In genomic region chr2:145831949-145832835, GRCm38 (mm10) we compare ENCODE assay signal across 8 mouse cellular contexts.
DNase-seq lines count a peak whose midpoint lies in the region; ATAC-seq lines count a peak whose summit lies in the region.

No protein-coding gene starts in this region.

- peak overlapping the region; percentile 85 for H3K27ac ChIP-seq in hindbrain, embryonic 12.5 days
- H3K27ac ChIP-seq in lung, embryonic 15.5 days = peak overlapping the region; percentile 66
- H3K27ac ChIP-seq in neural tube, embryonic 15.5 days (replicated peaks) = peak overlapping the region; percentile 83

- peak; percentile 93 for ATAC-seq in hindbrain, embryonic 12.5 days (ENCODE audit: low FRiP score)
- ATAC-seq in lung, embryonic 15.5 days (ENCODE audit: borderline replicate concordance, extremely low read depth, low FRiP score, low TSS enrichment) = peak; percentile 88
- ATAC-seq in neural tube, embryonic 15.5 days (ENCODE audit: low FRiP score) = peak; percentile 95

- peaks cover 11% of the 10 kb centered on the region for H3K4me1 ChIP-seq in hindbrain, embryonic 12.5 days
- peaks cover 18% of the 10 kb centered on the region for H3K4me1 ChIP-seq in lung, embryonic 15.5 days
- H3K4me1 ChIP-seq in neural tube, embryonic 15.5 days = peaks cover 15% of the 10 kb centered on the region

- no peak overlapping the region for H3K4me3 ChIP-seq in hindbrain, embryonic 12.5 days
- no peak overlapping the region for H3K4me3 ChIP-seq in lung, embryonic 15.5 days
- H3K4me3 ChIP-seq in neural tube, embryonic 15.5 days (replicated peaks) = no peak overlapping the region

- peak; percentile 66 for DNase-seq in MN1 (ENCODE audit: low spot score)
- DNase-seq in c-Kit-positive CD71-negative TER-119-negative erythroid progenitor cells, embryonic 14.5 days (ENCODE audit: low read depth) = peak; percentile 35
- DNase-seq in frontal cortex, postnatal 36 days (ENCODE audit: low spot score in 2 of 2) = peak; percentile 33 to 57
- DNase-seq in layer of hippocampus, adult 9-10 months (ENCODE audit: low spot score) = peak; percentile 42
- peak; percentile 40 for DNase-seq in thymus, postnatal 25 days

- no peak overlapping the region for H3K9ac ChIP-seq in hindbrain, embryonic 12.5 days
- no peak overlapping the region for H3K9ac ChIP-seq in lung, embryonic 15.5 days
- H3K9ac ChIP-seq in neural tube, embryonic 15.5 days (replicated peaks) = no peak overlapping the region

- 37% methylated on average over 17 of the region's 17 CpGs for WGBS in hindbrain, embryonic 12.5 days
- WGBS in lung, embryonic 15.5 days = 38% methylated on average over 17 of the region's 17 CpGs
- WGBS in neural tube, embryonic 15.5 days = 33% methylated on average over 17 of the region's 17 CpGs

- no peaks in the 10 kb centered on the region for H3K9me3 ChIP-seq in hindbrain, embryonic 12.5 days (replicated peaks)
- H3K9me3 ChIP-seq in lung, embryonic 15.5 days = no peaks in the 10 kb centered on the region
- H3K9me3 ChIP-seq in neural tube, embryonic 15.5 days (replicated peaks) = no peaks in the 10 kb centered on the region

- H3K36me3 ChIP-seq in hindbrain, embryonic 12.5 days = no peaks in the 10 kb centered on the region
- no peaks in the 10 kb centered on the region for H3K36me3 ChIP-seq in lung, embryonic 15.5 days
- H3K36me3 ChIP-seq in neural tube, embryonic 15.5 days = no peaks in the 10 kb centered on the region

- H3K27me3 ChIP-seq in hindbrain, embryonic 12.5 days = no peaks in the 10 kb centered on the region
- H3K27me3 ChIP-seq in lung, embryonic 15.5 days = no peaks in the 10 kb centered on the region
- no peaks in the 10 kb centered on the region for H3K27me3 ChIP-seq in neural tube, embryonic 15.5 days (replicated peaks)

- peak overlapping the region; percentile 30 for H3K4me2 ChIP-seq in hindbrain, embryonic 12.5 days (replicated peaks)
- peak overlapping the region; percentile 44 for H3K4me2 ChIP-seq in lung, embryonic 15.5 days
- peak overlapping the region; percentile 46 for H3K4me2 ChIP-seq in neural tube, embryonic 15.5 days
